Mouse (Mus musculus) R1 (cell line): ENCODE data around the gene Actr1a.
A peak's percentile ranks its signal among the peaks of the same experiment; 100 is the strongest.

ENCODE experiments used
- DNase-seq: peaks from one replicate; pipeline ENCODE4 v3.0.0-alpha.2; 2018; ENCODE audit warnings: low read depth, low spot score

Gene Actr1a

DNA sequence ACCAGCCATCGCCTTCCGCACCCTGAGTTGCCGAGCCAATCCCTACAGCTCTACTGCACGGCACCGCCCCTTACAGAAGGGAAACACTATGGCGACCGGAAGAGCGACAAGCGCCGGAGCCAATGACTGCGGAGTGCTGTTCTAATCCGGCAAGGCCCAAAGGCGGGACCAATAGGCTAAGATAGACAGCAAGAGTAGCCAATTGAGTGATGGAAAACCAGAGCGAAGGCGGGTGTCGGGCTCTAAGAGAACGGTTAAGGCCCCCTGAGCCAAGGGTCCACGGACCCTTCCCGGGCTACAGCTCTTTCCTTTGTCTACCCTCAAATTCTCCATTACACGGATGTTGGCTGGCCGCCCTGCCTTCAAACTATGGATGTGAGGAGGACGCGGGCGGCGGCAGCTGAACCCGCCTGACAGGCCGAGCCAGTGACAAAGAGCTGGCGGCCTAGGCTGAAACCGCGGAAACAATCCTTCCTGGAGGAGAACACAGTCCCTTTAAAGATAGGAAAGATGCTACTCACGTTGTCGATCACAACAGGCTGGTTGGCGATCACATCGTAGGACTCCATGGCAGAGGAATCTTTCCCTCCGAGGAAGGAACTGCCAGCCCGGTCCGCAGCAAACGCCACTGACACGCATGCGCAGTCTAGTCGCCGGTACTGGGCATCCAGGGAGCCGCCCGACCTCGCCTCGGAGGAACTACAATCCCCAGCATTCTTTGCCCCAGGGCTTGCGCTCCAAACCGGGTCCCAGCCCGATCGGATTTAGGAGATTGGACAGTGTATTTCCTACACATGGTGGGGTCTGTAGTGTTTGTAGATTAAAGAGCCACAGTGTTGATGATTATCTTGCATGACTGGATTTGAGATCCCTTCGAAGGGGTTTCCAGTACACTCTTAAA is at the start of gene Actr1a:
Gene Actr1a (minus strand): TSS at position 640 of the 901 bp plus-strand sequence.
- DNase-seq: peak; percentile 100

DNA sequence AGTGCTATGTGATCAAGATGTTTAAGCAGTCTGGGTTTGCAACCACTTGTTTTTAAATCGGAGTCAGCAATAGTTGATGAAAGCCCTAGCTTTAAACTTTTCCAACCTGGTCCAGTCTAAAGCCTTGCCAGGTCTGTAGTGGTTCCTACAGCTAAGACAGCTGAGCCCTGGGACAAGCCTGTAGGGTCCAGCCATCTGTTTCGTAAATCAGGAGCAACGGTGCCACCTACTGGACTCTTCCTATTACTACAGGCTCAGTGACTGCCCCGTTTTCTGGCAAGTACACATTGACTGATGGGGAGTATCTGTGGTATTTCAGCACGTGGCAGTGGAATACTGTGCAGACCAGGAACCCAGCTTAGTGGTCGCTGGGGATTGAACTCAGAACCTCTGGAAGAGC is 48.7 kb upstream of the Actr1a start:
- peak; percentile 93 for DNase-seq

DNA sequence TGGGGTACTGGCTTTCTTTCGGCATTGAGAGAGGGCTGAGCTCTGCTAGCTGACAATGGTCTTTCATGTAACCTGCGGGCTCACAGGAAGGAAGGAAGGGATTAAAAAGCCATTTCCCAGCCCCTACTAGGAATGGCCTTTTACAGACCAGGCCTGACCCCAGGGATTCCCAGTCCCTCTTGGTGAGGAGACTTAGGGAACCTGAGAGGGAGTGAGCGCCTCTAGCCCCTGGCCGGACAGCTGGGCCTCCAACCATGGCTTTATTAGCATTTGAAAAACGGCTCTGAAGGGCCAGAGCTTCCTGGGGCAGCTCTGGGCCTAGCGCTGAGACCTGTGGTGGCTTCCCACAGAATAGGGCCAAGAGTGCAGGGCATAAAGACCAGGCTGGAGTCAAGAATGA is 48.0 kb upstream of the Actr1a start:
- DNase-seq: peak; percentile 46

DNA sequence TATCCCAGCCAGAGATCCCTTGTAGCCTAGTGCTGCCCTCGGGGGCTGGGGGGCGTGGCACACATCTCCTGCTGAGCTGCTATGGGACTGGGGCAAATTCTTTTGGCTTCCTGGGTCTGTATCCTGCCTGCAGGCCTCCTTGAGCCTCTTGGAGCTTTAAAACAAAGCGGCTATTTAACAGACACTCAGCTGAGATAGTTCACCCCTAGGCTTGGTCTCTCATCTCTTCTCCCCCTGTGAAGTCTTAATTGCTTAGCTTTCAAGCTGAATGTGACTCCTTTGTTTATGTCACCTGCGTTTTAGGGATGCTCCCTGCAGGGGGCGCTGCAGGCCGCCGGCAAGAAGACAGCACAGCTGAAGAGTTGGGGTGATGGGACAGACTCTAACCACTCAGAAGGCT is 39.9 kb upstream of the Actr1a start:
- DNase-seq: peak; percentile 80

DNA sequence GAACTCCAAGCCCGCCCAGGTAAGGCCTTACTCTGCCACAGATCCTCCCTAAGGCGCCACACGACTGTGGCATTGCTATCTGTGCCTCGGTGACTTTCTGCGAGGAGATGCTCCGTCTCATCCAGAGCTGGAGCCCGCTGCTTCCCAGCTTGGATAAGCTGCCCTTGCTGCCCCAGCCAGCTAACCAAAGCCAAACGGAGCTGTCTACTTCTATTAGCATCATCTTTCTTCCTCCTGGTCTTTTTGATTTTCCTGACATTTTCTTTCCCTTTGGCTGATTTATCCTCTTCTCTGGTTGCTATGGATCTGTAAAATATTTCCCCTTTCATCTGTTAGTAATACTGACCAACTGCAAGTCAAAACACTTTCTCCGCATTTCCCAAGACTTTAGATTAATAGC is 39.0 kb upstream of the Actr1a start:
- no peak for DNase-seq

DNA sequence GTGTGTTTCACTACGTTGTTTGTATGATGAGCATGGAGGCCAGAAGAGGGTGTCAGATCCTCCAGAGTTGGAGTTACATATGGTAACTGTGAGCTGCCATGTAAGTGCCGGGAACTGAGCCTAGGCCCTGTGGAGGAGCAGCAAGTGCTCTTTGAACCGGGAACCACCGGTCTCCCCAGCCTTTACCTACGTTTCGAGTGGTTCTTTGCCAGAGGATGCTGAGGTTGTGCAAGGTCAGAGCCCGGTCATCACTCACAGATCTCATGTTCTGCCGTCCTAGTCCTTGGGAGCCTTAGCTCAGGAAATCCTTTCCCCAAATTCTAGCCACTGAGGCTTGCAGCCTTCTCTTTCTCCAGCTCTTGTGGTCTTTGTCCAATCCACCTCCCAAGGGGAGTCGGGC is 38.6 kb upstream of the Actr1a start:
- DNase-seq: no peak

DNA sequence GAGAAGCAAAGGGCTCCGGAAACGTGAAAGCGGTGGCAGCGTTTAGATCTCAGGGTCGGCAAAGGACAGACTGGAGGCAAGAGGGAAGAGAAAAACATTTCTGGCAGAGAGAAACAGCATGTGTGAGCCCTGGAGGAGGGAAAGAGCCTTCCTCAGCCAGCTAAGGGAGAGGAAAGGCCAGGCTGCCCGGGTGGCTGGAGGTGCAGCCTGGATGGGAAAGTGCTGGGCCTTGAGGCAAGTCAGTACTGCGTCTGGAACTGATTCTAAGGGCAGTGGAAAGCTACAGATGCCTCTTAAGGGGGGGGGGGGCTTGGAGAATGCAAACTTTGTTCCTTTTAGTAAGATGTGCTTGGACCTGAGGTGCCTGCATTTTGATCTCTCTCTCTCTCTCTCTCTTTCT is 38.2 kb upstream of the Actr1a start:
- DNase-seq: no peak

DNA sequence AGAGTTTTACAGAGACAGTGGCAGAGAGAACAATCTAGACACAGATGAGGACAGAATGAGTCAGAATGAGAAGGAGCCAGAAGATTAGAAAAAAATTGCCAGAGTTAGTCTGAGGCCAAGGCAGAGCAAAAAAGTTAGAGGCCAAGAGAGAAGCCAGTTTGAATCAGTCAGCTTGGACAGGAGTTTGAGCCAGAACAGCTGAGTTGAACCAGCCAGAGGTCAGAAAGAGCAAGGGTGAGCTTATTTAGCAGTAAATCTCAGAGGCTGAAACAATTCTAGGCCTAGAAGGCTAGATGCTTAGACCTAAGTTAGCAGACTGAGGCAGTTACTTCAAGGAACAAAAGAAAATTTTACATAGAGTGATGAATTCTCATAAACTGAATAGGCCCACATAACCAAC is 33.7 kb upstream of the Actr1a start:
- no peak for DNase-seq

DNA sequence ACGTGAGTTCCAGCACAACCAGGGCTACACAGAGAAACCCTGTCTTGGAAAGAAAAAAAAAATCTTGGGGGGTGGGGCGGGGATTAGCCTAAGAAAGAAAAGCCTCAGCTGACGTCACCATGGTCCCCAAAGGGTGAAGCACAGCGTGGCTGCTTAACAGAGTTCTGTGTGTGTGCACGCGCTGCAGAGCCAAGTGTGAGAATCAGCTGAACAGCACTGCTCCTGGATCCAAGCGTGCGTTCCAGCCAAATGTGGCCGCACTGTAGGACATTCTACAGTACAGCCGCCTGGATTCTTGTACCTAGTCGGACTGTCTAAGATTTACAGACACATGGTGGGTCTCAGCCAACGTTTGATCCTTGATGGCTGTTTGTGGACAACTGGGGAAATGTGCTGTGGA is 30.9 kb upstream of the Actr1a start:
- DNase-seq: peak; percentile 34

DNA sequence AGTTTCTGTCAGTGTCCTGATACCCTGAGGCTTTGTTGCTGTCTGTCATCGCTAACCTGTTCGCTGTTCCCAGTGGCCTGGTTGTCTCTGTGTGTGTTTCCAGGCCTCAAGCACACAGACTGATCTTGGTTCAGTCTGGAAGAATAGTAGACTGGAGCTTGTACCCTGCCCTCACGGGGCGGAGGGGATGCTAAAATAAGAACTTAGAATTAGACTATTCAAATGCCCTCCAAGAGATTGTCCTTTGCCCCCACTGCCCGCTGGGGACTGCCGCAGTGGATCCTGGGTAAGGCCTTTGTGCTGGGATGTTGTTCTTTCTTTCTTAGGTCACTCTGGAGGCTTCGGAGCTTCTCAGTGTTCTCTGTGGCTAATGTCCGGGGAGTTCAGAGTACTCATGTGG is 29.7 kb upstream of the Actr1a start:
- DNase-seq: no peak

DNA sequence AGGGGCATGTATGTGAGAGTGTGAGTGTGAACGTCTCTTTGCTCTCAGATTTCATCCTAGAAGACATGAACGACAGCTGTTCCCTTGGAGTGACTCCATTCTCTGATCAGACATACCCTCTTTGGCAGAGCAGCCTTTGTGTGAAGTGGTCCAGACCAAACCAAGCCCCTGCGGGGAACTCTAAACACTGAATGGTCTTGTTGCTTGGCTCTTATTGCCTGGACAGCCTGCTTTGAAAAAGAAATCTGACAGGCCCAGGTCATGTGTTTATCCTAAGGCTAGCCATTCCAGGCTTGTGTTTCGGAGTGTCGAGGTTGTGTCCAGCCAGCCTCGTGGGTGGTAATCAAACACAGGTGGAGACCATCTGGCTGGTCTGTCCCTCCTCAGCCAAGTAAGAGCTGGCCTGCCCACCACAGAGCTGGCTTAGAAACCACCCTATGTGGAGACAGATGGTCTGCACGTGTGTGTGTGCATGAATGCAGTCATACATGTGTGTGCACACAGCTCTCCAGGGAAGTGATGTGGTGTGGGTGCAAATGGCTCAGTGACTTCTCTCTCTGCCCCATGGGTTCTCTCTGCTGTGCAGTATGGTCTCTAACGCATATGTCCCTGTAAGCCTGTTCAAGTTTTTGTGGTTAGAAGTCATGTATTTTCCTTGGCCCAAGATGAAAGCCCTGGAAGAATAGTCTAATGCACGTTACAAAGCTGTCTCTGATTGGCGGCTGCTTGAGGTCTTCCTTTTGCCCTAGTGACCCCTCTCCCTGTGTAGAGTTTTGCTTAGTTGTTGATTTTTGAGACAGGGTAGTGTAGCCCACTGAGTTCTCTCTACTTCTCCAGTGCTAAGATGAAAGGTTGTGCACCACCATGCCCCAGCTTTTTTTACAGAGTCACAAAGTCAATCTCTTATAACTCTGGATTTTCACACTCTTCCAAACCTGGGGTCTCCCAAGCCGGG is 27.1 kb upstream of the Actr1a start:
- no peak for DNase-seq

DNA sequence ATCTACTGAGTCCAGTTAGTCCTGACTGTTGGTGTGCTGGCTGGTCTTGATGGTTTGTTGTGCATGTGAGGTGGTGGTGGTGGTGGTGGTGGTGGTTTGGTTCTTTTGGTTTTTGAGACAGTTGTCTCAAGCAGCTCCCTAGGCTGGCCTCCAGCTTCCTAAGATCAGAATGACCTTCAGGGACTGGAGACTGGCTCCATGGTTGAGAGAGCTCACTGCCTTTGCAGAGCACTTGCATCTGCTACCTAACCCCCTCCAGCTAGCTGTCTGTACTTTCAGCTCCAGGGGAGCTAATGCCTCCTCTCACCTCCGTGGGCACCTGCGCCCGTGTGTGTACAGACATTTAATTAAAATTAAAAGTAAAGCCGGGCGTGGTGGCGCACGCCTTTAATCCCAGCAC is 24.9 kb upstream of the Actr1a start:
- DNase-seq: no peak

DNA sequence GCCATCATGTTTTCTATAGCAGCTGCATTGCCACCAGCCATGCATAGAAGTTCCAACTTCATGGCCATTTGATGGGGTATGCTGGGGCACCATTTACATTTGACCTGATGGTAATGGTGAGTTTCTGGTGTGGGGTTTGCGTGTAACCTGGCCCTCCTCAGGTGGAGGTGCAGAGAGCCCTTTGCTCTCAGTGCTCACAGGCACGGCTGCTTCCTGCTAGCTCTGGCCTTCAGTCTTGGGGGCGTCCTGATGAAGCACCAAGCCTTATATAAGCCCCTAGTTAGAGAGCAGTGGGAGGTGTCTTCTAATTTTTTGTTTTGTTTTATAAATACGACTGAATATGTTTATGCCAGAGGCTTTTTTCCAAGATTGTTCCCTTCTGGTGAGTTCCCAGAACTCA is 22.5 kb upstream of the Actr1a start:
- no peak for DNase-seq

DNA sequence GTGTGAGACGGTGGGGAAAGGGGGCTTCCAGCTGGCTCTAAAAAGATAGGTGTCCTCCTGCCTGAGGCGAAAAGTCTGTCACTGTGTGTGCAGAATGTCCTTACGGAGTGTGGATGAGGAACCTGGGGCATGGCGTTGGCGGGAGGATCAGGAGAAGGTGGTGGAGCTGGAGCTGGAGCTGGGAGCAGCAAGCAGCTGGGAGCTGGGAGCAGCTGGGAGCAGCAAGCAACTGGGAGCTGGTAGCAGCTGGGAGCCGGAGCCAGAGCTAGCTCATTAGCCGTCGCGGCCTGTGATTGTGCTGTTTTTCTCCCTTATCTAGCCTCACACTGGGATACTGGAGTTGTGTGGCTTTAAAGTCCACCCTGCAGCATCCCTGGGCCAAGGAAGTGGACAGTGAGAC is 20.7 kb upstream of the Actr1a start:
- no peak for DNase-seq

DNA sequence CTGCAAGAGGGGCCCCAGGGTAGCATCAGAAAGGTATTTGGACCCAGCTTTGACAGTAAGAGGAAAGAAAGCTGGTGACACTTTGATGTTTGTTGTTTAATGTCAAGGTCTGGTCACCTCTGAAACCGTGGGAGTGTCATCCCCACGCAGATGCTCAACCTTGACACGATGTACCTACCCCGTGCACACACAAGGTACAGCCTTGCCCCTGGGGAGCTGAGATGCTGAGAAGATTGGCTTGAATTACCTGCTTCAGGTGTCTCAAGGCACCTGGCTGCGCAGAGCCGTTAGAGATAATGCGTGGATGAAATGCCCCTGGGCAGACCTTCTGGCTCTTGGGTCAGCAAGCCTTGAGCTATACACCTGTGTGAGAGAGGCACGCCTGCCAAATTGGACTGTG is 18.9 kb upstream of the Actr1a start:
- no peak for DNase-seq

DNA sequence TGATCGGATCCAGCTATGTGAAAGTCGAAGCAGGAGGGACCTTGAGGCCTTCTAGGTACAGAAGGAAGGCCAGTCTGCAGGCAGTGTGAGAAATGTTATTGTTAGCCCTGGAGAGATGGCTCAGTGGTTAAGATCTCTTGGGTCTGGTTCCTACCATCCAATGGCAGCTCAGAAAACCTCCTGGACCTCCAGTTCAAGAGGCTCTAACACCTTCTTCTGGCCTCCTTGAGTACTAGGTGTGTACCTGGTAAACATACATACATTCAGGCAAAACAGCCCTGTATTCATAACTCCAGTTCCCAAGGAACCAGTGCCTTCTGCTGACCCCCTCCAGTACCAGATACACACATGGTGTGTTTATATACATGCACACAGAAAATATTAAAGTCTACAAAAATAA is 18.4 kb upstream of the Actr1a start:
- DNase-seq: no peak

DNA sequence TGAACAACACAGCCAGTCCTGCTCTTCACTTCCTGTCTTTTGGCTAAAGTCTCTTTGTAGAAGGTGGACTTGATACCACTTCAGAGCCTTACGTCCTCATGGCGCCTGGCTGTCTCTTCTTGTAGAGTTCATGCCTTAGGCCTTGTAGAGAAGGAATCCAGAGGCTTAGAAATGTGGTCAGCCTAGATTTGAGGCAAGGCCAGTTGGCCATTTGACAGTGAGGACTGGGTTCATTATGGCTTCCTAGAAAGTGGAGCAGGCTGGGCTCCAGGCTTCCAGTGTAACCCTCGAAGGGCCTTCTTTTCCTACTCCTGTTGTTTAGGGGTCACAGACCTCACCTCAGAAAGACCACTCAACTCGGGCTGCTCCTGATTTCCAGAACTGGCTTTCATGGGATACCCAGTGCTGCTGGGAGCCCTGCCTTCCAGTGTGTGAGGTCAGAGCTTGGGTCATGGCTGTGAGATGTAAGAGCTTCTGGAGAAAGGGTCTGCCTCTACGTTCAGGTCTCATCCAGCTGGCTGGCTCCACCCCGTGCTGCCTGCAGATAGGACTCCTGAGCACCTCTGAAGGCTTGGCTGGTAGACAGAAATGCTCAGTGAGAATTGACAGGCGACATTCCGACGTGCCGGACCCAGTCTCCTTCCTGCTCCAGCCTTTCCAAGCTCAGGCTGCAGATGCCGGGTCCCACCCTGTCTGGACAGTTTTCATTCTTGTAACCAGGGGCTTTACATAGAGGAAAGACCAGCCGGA is 16.7 kb upstream of the Actr1a start:
- DNase-seq: no peak

DNA sequence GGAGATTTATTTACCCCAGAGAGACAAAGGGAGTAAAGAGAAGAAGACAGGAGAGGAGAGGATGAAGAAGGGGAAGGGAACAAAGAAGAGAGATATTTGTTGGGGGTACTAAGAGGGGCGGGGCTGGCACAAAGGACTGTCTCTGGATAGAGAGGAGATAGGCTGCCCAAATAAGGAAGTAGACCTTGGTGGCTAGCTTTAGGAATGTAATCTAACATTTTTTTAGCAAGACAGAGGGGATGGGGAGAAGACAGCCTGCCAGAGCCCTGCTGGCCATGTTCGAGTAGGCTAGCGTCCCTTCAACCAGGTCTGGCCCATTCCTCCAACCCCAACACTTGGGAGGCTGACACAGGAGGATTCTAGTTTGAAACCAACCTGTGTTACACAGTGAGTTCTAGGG is 14.0 kb upstream of the Actr1a start:
- no peak for DNase-seq

DNA sequence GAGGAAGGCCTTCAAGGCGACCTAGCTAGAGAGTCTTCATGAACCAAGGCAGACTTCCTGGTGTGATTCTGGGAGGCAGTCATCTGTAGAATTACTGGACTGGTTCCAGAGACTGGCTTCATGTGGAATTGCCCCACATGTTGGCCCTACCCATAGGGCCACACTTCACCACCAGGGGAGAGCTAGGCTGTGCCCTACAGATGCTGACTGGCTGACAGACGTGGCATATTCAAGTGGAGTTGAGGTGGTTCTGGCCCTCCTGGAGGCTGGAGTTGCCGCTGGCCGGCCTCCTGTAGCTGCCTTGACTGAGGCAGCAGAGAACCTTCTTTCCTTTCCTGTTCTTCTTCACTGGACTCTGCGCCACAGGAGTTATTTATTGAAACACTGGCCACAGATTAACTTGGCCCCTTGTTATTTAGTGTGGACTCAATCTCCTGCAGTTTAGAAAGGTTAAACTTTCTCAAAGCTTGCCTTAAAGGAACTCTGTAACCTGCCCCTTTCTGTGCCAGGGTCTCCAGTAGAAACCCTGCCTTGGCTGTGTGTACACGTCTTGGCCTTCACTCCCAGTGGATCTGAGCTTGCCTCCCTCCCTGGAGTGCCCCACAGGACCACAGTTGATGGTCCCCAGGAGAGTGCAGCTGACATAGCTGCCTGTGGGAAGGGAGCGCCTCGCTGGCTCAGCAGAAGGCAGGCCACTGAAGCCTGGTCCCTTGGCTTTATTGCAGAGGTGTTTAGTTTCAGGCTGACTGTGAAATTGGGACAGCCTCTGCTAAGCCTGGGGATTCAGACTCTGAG is 11.2 kb upstream of the Actr1a start:
- DNase-seq: no peak

DNA sequence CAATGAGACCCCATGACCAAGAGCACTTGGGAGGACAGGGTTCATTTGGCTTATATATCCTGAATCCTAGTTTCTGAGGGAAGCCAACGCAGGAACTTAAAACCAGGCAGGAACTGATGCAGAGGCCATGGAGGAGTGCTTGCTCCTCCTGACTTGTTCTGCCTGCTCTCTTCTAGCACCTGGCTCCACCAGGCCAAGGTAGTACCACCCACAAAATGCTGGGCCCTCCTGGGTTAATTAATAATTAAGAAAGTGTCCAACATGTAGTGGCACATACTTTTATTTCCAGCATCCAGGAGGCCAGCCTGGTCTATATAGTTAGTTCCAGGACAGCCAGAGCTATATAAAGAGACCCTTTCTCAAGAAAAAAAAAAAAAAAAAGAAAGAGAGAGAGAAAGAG is 8.5 kb upstream of the Actr1a start:
- DNase-seq: no peak

DNA sequence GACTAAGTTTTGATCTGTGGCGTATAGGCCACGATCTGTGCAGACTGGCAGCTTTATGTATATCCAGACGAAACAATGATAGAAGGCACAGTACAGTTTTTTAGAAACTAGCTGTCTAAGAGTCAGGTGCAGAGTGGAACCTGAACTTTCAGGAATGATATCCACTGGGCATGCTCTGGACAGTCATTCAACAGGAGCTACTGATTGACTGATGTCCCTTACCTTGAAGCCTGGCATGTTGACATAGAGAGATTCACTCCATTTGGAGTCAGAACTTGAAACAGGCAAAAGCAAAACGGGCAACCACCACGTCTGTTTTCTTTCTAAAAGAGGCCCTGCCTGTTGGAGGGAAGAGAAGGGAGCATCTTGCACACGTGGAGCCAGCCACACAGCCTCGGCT is 5.0 kb upstream of the Actr1a start:
- no peak for DNase-seq
